Mouse (Mus musculus) frontal cortex, postnatal 14 days (tissue): ENCODE data around the gene Smu1.

ENCODE experiments used
- DNase-seq, 2 experiments: peaks; one replicate each; pipeline ENCODE4 v3.0.0; 2022; ENCODE audit warnings: low spot score in 2 of 2

The Smu1 gene

DNA sequence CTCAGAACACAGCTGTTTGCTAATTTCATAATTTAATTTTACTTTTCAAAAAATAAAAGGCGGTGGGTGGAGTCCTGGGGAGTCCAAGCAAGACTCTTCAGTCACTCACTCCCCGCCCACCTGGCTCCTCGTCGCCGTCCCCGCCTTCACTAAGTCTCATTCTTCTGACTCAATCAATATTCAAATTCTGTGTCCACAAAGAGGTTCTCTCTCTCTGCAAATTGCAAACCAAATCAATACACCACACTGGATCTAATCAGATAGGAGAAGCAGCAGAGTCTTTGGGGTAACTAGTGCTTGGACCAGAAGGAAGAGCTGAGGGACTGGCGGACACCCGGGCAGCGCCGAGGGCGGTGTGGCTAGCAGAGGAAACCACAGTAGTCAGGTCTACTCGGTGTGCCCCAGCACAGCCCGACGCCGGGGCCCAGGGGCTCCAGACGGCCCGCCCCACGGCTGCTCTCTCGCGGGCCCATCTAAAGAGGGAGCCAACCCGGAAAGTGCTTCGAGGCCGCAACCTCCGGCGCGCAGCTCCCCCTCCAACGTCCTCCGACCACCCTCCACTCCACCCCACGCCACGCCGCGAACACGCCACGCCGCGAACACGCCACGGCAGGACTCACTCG, 455 bp downstream of the Smu1 start:
- no peak for DNase-seq

DNA sequence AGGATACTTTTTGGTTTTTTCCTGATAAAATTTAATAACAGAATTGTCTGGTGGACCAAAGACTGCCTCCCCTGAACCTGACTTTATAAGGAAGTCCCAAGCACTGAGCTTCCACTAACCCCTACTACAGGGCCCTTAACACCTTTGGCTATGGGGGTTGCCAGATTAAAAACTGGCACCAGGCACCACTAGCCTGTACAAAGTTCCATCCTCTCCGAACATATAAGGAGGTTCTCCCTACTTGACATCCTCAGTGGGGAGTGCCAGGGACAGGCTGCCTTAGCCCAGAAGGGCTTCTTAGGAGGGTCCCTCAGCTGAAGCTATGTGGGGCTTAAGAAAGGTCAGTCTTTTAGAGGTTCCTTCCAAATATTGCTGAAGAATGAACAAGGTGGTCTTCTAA, 22.4 kb downstream of the Smu1 start:
- DNase-seq: no peak

DNA sequence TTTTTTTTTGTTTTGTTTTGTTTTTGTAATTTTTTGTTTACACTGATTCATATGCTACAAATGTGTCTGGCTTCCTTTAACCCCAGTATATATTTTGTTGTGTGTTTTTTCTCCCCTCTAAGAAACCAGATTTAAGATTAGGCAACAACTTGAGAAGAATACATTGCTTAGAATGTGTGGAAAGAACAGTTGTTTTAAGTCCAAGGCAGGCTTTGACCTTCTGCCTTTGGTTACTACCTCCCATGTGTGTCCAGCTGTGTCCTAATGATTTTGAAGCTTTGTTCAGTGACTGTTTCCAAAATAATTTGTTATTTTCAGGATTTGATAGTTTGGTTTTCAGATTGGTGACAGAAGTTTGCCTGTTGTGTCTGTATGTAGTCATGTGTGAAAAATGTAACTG, 26.5 kb downstream of the Smu1 start:
- no peak for DNase-seq

DNA sequence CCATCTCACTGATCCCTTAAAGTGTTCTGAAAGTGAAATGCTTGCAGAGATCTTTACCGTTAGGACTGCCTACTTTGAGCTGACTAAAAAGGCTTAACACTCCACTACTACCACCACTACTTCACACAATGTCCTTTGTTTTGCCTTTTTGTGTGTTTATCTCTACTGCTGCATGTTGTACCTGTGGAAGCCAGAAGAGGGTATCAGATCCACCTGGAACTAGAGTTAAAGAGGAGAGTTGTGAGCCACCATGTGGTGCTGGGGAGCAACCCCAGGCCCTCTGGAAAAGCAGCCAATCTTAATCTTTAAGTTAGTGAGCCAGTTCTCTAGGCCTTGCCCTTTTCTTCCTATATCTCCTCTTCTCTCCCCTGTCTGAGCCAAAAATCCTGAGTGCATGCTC, 30.5 kb downstream of the Smu1 start:
- no peak for DNase-seq

DNA sequence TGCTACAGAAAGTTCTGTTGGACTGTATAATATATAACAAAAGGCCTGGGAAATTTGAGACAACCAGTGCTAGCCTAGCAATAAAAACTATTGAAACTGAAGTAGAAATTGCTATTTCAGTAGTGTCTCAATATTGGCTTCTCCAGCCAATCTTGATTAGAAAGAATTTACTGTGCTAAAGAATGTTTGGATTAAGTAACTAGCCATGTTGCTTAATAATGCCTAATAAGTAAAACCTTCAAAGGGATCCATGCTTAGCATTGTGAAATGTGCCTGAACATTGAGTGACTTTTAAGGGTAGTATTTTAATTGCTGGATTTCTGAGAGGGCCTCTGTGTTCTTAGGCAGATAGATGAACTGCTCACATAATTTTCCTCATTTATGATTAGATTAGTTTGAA, 32.2 kb downstream of the Smu1 start:
- DNase-seq: no peak

DNA sequence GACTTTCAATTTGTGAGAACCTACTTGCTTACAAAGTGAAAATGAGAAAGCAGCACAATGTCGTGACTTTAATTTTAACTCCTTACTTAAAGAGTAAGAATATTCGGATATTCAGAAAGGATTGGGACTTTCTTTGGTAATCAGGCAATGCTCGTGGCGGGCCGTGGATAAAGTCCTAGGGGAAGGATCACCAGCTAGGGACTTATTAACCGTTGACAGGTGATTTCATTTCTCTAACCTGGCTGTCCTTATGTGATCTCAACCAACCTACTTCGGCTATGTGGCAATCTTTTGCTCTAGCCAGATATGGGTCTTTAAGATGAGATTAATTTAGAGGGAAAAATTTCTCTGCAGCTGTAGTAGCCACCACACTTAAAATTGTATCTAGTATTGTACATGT, 32.6 kb downstream of the Smu1 start:
- DNase-seq: no peak

DNA sequence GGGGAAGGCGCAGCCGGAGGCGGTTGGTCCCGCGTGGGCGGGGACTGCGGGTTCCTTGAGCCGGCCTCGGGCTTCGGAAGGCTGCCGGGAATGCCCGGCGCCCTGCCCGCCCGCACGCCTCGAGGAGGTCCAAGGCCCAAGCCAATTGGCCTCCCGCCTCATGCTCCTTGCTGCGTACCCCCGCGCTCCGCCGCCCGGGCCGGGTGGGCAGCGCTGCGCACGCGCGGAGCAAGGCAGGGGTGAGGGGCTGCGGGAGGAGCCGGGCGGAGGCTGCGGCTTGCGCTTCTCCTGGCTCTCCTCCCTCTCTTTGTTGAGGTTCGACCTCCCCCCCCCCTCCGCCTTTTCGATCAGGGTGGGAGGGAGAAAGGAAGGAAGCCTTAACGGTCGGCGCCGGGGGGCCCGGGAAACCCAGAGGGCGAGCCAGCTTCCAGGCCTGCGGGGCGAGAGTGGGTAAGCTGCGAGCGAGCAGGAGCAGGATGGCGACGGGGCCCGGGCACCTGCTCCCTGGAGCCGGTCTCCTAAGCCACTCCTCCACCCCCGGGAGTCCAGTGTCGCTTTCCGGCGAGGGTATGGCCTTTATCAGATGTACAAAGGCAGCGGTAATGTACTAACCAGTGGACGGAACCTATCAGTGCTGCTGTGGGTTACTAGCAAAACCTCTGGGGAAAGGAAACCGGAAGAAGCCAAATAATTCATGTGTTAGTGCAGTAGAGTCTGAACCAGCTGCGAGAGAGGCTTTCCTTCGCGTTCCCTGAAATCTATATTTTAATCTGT, 34.8 kb downstream of the Smu1 start:
- peak in 1 of 2 experiments; percentile 74 for DNase-seq

DNA sequence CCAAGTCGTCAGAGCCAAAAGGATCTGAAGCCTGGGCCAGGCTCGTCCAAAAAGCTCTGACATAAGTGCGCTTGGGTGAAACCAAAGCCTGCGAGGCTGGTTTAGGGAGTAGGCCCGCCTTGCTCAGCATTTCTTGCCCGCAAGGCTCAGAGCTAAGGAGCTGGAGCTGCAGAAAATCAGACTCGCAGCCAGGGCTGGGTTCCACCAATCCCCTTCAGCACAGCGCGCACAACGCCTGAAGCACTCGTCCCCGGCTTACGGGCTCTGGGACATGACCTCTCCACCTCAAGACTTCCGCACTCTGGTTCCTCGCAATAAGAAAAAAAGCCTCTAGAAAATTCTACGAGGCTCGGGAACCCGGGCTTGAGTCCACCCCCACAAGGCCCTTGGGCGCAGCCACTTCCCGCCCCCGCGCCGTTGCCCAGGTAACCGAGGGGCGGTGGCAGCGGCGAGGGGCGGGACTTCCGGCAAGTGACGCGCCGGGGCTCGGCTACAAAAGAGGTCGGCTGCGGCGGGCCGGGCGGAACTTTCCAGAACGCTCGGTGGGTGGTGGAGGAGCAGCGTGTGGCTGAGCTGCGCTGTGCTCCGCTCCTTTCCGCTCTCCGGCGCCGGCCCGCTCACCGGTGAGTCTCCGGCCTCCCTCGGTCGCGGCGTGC, 35.6 kb downstream of the Smu1 start, which contains the start of gene Dnaja1:
Dnaja1 (plus strand) TSS at position 140 of the 656 bp plus-strand sequence.
- peak; percentile 91 to 96 for DNase-seq

DNA sequence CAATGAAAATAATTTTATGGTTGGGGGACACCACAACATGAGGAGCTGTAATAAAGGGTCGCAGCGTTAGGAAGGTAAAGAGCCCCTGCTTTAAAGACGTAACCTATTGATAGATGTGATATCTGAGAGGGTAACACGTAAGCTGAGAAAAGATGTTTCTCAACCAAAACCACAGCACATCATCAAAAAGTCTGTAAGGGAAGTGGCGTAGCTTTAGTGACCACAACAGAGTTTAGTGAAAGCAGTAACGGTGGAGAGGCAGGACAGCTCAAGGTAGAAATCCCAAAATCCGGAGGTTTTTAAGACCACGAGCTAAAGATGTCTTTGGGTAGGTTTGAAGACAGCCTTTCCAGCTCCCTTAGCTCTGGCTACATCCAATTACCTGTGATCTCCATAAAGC, 36.8 kb downstream of the Smu1 start:
- DNase-seq: no peak

DNA sequence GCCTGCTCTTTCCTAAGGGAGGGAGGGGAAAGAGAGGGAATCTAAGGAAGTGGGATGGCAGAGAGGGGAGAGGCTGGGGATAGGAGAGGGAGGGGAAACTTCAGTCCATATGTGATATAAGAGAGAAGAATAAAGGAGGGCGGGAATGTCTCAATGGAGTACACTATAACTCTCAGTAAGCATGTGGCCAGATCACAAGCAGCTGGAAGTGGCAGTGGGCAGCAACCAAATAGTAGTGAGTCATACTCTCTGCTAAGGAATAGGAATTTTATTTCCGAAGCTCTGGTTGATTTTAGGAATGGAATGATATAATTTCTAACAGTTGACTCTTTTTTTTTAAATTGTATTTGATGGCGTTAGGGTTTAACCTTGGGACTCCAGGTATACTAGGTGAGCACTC, 40.6 kb downstream of the Smu1 start:
- DNase-seq: no peak

DNA sequence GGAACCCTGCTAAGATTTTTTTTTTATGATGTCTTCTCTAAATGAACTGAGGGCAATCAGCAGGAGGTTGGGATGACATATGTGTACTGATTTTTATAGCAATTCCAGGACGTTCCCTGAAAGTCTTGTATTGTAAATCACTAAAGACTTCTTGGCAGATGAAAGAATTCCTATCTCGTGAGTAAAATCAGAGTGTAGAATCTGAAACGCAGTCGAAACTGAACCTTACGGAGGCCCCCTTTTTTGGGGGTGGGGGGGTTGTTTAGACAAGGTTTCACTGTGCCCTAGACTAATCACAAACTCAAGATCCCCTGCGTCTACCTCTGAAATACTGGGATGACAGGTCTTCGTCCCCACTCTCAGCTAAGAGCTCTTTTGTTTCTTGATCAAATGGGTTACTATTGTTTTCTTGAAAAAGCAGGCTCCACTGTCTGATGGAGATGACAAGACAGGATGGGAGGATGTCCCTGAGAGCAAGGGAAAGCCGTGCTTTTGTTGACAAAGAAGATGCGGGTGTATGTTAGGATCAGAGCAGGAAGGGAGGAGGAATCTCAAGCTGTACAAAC, 53.9 kb downstream of the Smu1 start:
- DNase-seq: no peak

DNA sequence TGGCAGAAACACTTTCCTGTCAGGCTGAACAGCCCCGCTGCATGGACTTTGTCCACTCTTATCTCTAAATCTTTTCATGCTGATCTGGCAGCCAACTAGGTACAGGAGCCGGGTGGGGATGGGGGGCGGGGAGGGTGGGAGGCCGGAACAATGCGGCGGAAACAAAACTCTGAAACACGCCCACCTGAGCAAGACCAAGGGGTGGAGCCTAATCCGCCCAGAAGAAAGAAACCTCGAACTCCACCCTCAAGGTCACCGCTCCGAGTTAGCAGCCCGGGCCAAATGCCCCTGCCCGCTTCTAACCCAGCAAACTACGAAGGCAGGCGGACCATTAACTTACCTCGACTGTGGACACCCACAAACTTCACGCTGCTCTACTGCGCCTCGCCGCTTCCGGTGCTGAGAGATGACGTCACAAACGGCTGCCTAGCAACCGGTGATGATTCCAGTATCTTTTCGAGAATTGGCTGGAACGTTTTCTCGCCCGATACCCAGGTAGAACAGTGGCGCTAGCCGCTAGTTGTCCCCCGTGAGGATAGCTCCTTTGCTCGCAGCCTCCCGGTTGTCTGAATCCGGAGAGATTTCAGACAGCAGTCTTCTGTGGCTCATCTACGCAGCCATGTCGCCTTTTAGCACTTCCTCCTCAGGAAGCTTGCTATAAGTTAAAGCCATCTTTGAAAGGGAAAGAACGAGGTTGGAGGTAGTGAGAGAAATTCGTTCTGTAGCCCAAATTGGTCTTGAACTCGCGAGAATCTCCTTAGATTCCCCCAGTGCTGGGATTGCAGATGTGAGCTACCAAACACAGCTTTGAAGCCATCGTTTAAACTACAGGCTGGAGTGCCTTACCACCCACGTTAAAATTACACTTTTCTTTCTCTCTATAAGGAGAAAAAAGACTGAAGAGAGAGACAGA, 54.7 kb downstream of the Smu1 start, which contains the start of gene Aptx:
Aptx (minus strand) TSS at position 398 of the 913 bp plus-strand sequence.
- peak; percentile 94 to 97 for DNase-seq

DNA sequence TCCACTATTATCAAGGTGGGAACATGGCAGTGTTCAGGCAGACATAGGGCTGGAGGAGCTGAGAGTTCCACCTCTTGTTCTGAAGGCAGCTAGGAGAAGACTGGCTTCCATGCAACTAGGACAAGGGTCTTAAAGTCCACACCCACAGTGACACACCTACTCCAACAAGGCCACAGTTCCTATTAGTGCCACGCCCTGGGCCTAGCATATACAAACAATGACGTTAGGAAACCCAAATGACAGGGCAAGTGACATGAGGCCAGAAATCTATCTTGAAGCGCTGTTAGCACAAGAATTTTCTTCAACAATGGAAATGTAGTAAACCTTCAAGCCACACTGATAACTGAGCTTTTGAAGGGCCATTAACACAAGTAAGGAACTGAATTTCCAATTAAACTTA, 55.9 kb downstream of the Smu1 start:
- DNase-seq: no peak

DNA sequence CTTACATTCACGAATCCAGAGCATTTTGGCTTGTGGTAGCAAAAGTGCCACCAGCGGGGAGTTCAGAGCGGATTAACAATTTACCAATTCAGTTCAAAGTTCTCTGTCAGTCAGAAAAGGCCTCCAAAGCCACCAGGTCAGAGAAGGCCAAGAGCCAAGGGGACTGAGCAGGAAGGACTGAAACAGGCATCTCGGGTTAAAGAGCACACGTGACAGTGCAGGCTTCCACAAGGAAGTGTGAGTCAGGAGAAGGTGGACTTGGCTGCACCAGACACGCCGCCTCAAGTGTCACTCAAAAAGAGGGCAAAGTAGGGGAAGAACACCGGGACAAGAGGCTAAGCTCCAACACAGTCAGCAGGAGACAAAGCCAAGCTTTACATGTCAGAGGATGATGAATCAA, 57.5 kb downstream of the Smu1 start:
- DNase-seq: no peak

DNA sequence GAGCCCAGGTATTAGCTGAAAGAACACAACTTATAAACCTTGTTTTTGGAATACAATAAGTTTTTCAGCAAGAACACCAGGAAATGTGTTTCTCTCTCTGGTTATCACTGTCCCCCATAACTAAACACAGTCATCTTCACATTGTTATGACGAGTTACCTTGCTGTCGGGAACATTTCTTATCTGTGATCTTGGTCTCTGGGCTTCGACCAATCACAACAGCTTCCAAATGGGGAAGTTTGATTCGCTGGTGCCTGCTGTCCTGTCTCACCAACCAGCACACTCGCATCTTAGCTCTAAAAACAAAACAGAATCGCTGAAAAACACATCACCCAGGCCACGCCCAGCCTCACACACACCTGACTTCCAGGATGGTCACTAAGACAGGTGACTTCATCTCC, 60.7 kb downstream of the Smu1 start:
- no peak for DNase-seq

DNA sequence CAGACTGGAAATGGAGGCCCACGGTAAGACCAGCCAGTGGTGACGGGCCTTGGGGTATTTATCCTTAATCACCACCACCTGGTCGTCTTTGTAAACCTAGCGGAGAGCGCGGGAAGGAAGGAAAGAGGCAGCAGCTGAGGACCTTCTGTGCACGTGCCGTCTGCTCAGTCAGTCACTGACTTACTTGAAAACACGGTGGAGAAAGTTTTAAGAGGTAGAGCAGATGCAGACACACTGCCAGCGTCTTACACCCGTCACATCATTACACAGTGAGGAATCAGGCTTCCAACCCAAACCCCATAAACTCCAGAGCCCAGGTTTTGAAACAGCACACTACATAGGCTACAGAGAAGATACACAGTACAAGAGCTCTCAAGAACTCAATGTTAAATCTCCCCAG, 66.6 kb downstream of the Smu1 start:
- no peak for DNase-seq
